Mouse (Mus musculus) lung, embryonic 14.5 days (tissue): ENCODE measurements around the gene Pbx2. TPM values are rescaled to one million over a fixed set of nuclear protein-coding genes. Genes with fewer than 3 reads are reported as not detected.

ENCODE experiments used
- ATAC-seq: fragments of 200-750 bp; cut with Nextera tagmentation; 2 replicates; pipeline ENCODE4 v1.8.0; 2017; ENCODE audit warnings: mild to moderate bottlenecking, moderate TSS enrichment, moderate library complexity; ENCODE audit not compliant: insufficient read depth
- DNase-seq: peaks from one replicate; pipeline ENCODE4 v3.0.0-alpha.2; 2015
- H3K27ac ChIP-seq: fragments of 300-500 bp; sonication (generic); 2 replicates; pipeline ENCODE4 v1.5.1; 2014; ENCODE audit warnings: low read depth, mild to moderate bottlenecking, moderate library complexity
- H3K27me3 ChIP-seq: fragments of 300-500 bp; sonication (generic); 2 replicates; pipeline ENCODE4 v1.6.1; 2014; ENCODE audit warnings: low read length, control low read depth; ENCODE audit not compliant: insufficient read depth
- H3K36me3 ChIP-seq: fragments of 300-500 bp; sonication (generic); 2 replicates; pipeline ENCODE4 v1.6.1; 2014; ENCODE audit warnings: control low read depth; ENCODE audit not compliant: insufficient read depth
- H3K4me1 ChIP-seq: fragments of 300-500 bp; sonication (generic); 2 replicates; pipeline ENCODE4 v1.6.1; 2014; ENCODE audit warnings: antibody characterized with exemption, control low read depth; ENCODE audit not compliant: insufficient read depth
- H3K4me2 ChIP-seq: fragments of 300-500 bp; sonication (generic); 2 replicates; pipeline ENCODE4 v1.6.1; 2014; ENCODE audit warnings: mild to moderate bottlenecking
- H3K4me3 ChIP-seq: fragments of 300-500 bp; sonication (generic); 2 replicates; pipeline ENCODE4 v1.5.1; 2014; ENCODE audit warnings: low read depth, low read length
- H3K9ac ChIP-seq: fragments of 300-500 bp; sonication (generic); 2 replicates; pipeline ENCODE4 v1.6.1; 2014
- H3K9me3 ChIP-seq: fragments of 300-500 bp; sonication (generic); 2 replicates; pipeline ENCODE4 v1.6.1; 2016; ENCODE audit warnings: low read depth, low read length, control low read depth
- CTCF ChIP-seq: IDR thresholded peaks from 2 replicates; pipeline ENCODE4 v1.5.1; 2016; ENCODE audit warnings: antibody characterized with exemption, low read depth
- WGBS: fragments of 180-500 bp; shearing (Covaris S2); extraction: QIAGEN DNeasy Blood & Tissue Kit; methylation state at CpG from one replicate; pipeline ENCODE4 v1.1.7; 2014; 5-methylcytosine and 5-hydroxymethylcytosine counted together
- polyA plus RNA-seq: library from polyadenylated mRNA; unstranded; fragments of >200 nt; fragmentation: Nextera tagmentation; extraction: Ambion mirVana; gene quantifications from 2 replicates; pipeline ENCODE4 v1.2.1, GENCODE M21; 2014

Pbx2 gene
- polyA plus RNA-seq, 1 experiment from 2014 or later: 10.4 TPM

DNA sequence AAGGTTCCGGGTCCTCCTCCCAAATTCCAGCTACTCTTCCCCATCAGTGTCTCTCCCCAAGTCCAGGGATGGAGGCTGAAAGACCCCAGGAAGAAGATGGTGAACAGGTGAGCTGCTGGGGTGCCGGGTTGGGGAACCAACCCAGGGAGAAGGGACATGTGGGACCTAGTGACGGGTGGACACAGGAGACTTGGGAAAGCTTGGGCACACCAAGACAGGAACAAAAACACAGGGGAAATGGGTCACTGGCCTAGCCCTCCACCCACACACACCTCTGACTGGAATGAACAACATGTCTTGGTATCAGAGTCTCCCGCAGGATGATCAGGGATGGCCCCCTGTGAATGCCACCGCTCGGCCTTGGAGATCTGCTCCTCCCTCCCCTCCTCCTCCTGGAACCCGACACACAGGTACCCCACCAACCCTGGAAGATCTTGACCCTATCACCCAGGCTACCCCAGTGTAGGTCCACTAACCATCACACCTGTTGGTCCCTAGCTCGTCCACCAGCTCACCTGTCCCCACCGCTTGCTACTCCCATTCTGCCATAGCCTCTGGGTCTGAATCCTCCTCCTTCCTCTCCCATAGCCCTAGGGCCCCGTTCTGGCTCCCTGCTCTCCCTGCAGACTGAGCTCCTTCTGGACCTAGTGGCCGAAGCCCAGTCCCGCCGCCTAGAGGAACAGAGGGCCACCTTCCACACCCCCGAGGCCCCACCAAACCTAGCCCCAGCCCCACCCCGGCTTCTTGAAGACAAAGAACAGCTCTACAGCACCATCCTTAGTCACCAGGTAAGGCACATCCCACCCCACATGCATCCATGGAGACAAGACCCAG lies 695 bp upstream of the Pbx2 start:
- H3K4me3 ChIP-seq: peak overlapping the region; percentile 14
- WGBS: 62% methylated on average over 15 of the region's 15 CpGs

DNA sequence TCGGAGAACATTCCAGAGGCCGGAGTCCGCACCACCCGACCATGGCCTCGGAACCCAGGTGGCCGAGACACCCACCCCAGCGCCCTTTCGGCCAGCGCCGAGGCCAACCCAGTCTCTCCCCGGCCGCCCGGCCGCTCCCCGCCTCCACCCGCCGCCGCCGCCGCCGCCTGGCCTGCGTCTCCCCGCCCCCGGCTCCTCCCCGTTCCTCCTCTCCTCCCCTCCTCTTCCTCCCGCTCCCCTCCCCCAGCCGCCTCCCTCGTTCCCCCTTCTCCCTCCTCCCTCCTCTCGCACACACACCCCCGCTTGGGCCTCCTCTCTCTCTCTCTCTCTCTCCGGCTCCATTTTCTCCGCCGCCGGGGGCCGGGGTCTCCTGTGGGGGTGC lies 919 bp downstream of the Pbx2 start:
- TF ChIP-seq CTCF: no peak
- peak; percentile 88 for DNase-seq
- Histone ChIP-seq H3K4me2 (peak overlapping the region; percentile 97), H3K36me3 (peaks cover 30% of the 10 kb centered on the region), H3K27me3 (no peaks in the 10 kb centered on the region), H3K9me3 (no peaks in the 10 kb centered on the region), H3K9ac (peak overlapping the region; percentile 95), H3K27ac (peak overlapping the region; percentile 98), H3K4me3 (peak overlapping the region; percentile 87), H3K4me1 (peaks cover 45% of the 10 kb centered on the region)
- under 1% methylated on average over 29 of the region's 35 CpGs for whole genome bisulfite sequencing
- peak; percentile 25 for ATAC-seq

More for the DNA sequence above, 695 bp upstream of the Pbx2 start:
- Histone ChIP-seq H3K27ac (peak overlapping the region; percentile 98), H3K9ac (0 out of 2 replicates have a peak overlapping the region, but pooled peaks have one; percentile 8), H3K27me3 (no peaks in the 10 kb centered on the region), H3K4me2 (peak overlapping the region; percentile 97), H3K9me3 (no peaks in the 10 kb centered on the region), H3K36me3 (peaks cover 16% of the 10 kb centered on the region), H3K4me1 (peaks cover 49% of the 10 kb centered on the region)
- TF ChIP-seq CTCF: no peak
- ATAC-seq (no peak), DNase-seq (no peak)

DNA sequence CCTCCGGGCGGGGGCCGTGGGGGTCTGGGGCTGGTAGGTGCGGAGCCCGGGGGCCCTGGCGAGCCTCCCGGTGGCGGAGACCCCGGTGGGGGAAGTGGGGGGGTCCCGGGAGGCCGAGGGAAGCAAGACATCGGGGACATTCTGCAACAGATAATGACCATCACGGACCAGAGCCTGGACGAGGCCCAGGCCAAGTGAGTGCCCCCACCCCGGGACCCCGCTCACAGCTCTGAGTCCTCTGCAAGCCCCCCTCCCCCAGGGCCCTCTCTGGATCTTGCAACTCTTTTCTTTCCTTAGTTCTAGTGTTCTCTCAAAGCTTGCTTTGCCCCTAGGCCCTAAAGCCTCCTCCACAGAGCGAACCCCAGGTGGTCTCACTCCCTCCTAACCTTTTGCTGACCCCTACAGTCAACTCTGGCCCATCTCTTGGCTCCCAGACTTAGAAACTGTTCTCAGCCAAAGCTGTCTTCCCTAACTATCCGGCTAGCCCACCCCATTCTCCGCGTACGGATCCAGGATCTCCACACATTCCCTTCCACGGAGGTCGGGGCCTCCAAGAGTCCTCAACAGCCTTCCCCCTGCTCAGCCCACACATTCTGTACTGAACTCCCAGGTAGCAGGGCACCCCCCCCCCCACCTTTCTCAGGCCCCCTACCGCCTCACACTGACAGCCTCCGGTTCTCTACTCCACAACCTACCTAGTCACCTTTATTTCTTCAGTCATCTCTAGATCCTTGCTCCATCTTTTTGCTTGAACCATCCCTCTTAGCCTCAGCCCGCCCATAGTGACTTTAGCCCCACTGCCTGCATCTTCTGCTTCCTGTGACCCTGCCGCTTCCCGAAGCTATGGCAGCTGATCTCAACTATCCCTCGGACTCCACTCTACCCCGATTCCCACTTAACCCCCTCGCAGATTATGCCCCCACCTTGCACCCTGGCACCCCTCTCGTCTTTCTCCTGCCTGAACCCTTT lies 1.8 kb downstream of the Pbx2 start:
- DNase-seq (peak; percentile 66), ATAC-seq (peak; percentile 11; the same call in 1 of the 2 replicates)
- WGBS: 1% methylated on average over 32 of the region's 32 CpGs
- H3K4me1 ChIP-seq: peaks cover 49% of the 10 kb centered on the region
- peak overlapping the region; percentile 97 for H3K4me2 ChIP-seq
- peak overlapping the region; percentile 98 for H3K27ac ChIP-seq
- peaks cover 30% of the 10 kb centered on the region for H3K36me3 ChIP-seq
- no peaks in the 10 kb centered on the region for H3K9me3 ChIP-seq
- H3K4me3 ChIP-seq: peak overlapping the region; percentile 87
- no peaks in the 10 kb centered on the region for H3K27me3 ChIP-seq
- no peak for TF ChIP-seq CTCF
- peak overlapping the region; percentile 95 for H3K9ac ChIP-seq

GRCm38 (mm10) chr17:34593752-34594525 lies 2.9 kb downstream of the Pbx2 start:
- no peaks in the 10 kb centered on the region for H3K9me3 ChIP-seq
- ATAC-seq (no peak), DNase-seq (peak; percentile 68)
- 37% methylated on average over 31 of the region's 34 CpGs for WGBS
- H3K4me3 ChIP-seq: peak overlapping the region; percentile 87
- no peak overlapping the region for H3K27ac ChIP-seq
- H3K4me1 ChIP-seq: peaks cover 48% of the 10 kb centered on the region
- peak; percentile 17; the same call in 1 of the 2 replicates for TF ChIP-seq CTCF
- H3K27me3 ChIP-seq: no peaks in the 10 kb centered on the region
- peak overlapping the region; percentile 95 for H3K9ac ChIP-seq
- H3K36me3 ChIP-seq: peaks cover 30% of the 10 kb centered on the region
- peak overlapping the region; percentile 97 for H3K4me2 ChIP-seq

- DNase-seq (no peak), ATAC-seq (no peak)
- no peak overlapping the region for H3K9ac ChIP-seq
- H3K27me3 ChIP-seq: no peaks in the 10 kb centered on the region
- H3K4me2 ChIP-seq: no peak overlapping the region
- H3K27ac ChIP-seq: no peak overlapping the region
- TF ChIP-seq CTCF: no peak
- WGBS: 48% methylated on average over 8 of the region's 8 CpGs
- H3K9me3 ChIP-seq: no peaks in the 10 kb centered on the region
- H3K4me3 ChIP-seq: no peak overlapping the region
- H3K36me3 ChIP-seq: peaks cover 43% of the 10 kb centered on the region
- peaks cover 28% of the 10 kb centered on the region for H3K4me1 ChIP-seq
Observed at GRCm38 (mm10) chr17:34596098-34596497, 5.0 kb downstream of the Pbx2 start.

GRCm38 (mm10) chr17:34597566-34598095 lies 6.6 kb downstream of the Pbx2 start, which contains the start of gene Ager:
Ager (plus strand) TSS chr17:34597862.
- Histone ChIP-seq H3K27ac (peak within 1 kb of the TSS; percentile 65), H3K9me3 (no peaks in the 10 kb centered on the region), H3K4me3 (0 out of 2 replicates have a peak within 1 kb of the TSS, but pooled peaks have one; percentile 1), H3K4me1 (peaks cover 24% of the 10 kb centered on the region), H3K9ac (peak within 1 kb of the TSS; percentile 51), H3K4me2 (peak within 1 kb of the TSS; percentile 45), H3K36me3 (peaks cover 51% of the 10 kb centered on the region), H3K27me3 (no peaks in the 10 kb centered on the region)
- ATAC-seq: peak; percentile 20; the same call in 1 of the 2 replicates
- peak; percentile 59 for DNase-seq
- TF ChIP-seq CTCF: no peak
- 13% methylated on average over 6 of the region's 6 CpGs for WGBS
